Mouse (Mus musculus): ENCODE results near the gene Rnf149.

The Rnf149 gene

GRCm38 (mm10) chr1:39575778-39576375, 1.3 kb downstream of the Rnf149 start:
- no peak for DNase-seq (ENCODE audit: low spot score)

- DNase-seq (ENCODE audit: low spot score): no peak
Measured at GRCm38 (mm10) chr1:39573890-39574289, 3.3 kb downstream of the Rnf149 start.

- no peak for DNase-seq (ENCODE audit: low spot score)
Measured at GRCm38 (mm10) chr1:39571653-39572052, 5.6 kb downstream of the Rnf149 start.

- no peak for DNase-seq (ENCODE audit: low spot score)
Measured at GRCm38 (mm10) chr1:39568079-39568478, 9.1 kb downstream of the Rnf149 start.

- no peak for DNase-seq (ENCODE audit: low spot score)
Measured at GRCm38 (mm10) chr1:39564603-39565002, 12.6 kb downstream of the Rnf149 start.

- no peak for DNase-seq (ENCODE audit: low spot score)
Measured at GRCm38 (mm10) chr1:39563161-39563560, 14.0 kb downstream of the Rnf149 start.

- no peak for DNase-seq (ENCODE audit: low spot score)
Measured at GRCm38 (mm10) chr1:39561920-39562319, 15.3 kb downstream of the Rnf149 start.

GRCm38 (mm10) chr1:39559009-39559408, 18.2 kb downstream of the Rnf149 start:
- peak; percentile 34 for DNase-seq (ENCODE audit: low spot score)

- peak; percentile 39 for DNase-seq (ENCODE audit: low spot score)
Measured at GRCm38 (mm10) chr1:39555556-39556415, 21.4 kb downstream of the Rnf149 start.

GRCm38 (mm10) chr1:39549831-39550230, 27.4 kb downstream of the Rnf149 start:
- DNase-seq (ENCODE audit: low spot score): no peak

GRCm38 (mm10) chr1:39547238-39547637, 30.0 kb downstream of the Rnf149 start:
- no peak for DNase-seq (ENCODE audit: low spot score)

- DNase-seq (ENCODE audit: low spot score): no peak
Measured at GRCm38 (mm10) chr1:39546160-39546866, 30.9 kb downstream of the Rnf149 start.

GRCm38 (mm10) chr1:39545589-39545988, 31.6 kb downstream of the Rnf149 start:
- DNase-seq (ENCODE audit: low spot score): no peak

- DNase-seq (ENCODE audit: low spot score): no peak
Measured at GRCm38 (mm10) chr1:39540592-39540991, 36.6 kb downstream of the Rnf149 start.

GRCm38 (mm10) chr1:39537631-39538380, 39.4 kb downstream of the Rnf149 start:
- DNase-seq (ENCODE audit: low spot score): no peak

GRCm38 (mm10) chr1:39536701-39537100, 40.5 kb downstream of the Rnf149 start:
- DNase-seq (ENCODE audit: low spot score): no peak

GRCm38 (mm10) chr1:39535515-39536311, 41.5 kb downstream of the Rnf149 start:
- DNase-seq (ENCODE audit: low spot score): peak; percentile 92

GRCm38 (mm10) chr1:39534831-39535230, 42.4 kb downstream of the Rnf149 start, which contains the start of gene Cnot11:
Gene Cnot11, plus strand, starts transcription at chr1:39534992.
- no peak for DNase-seq (ENCODE audit: low spot score)

- DNase-seq (ENCODE audit: low spot score): no peak
Measured at GRCm38 (mm10) chr1:39533917-39534316, 43.3 kb downstream of the Rnf149 start.

GRCm38 (mm10) chr1:39531036-39531435, 46.2 kb downstream of the Rnf149 start:
- no peak for DNase-seq (ENCODE audit: low spot score)

Measured in T-cell, adult 2 months (primary cell).